Mouse (Mus musculus): Measurements from ENCODE around the gene Ldb3. TPM values are rescaled to one million over a fixed set of nuclear protein-coding genes. Genes with fewer than 3 reads are reported as not detected.
A peak's percentile ranks its signal among the peaks of the same experiment; 100 is the strongest.

The Ldb3 gene
- polyA plus RNA-seq, 1 experiment, result 2.7 TPM

GRCm38 (mm10) chr14:34565711-34566110 is 22.8 kb downstream of the Ldb3 start:
- TF ChIP-seq CTCF (IDR thresholded peaks at IDR 0.05; ENCODE audit: borderline replicate concordance, insufficient read depth, low read length) (no peak), POLR2A (IDR thresholded peaks at IDR 0.05; ENCODE audit: low read depth, low read length) (no peak)
- Histone ChIP-seq H3K4me3 (ENCODE audit: insufficient read depth, low read length) (no peak overlapping the region), H3K27ac (ENCODE audit: insufficient read depth, low read length) (no peak overlapping the region), H3K4me1 (ENCODE audit: control insufficient read depth, insufficient read depth, low read length) (no peaks in the 10 kb centered on the region)

GRCm38 (mm10) chr14:34564646-34565045 is 23.8 kb downstream of the Ldb3 start:
- no peak overlapping the region for H3K27ac ChIP-seq (ENCODE audit: insufficient read depth, low read length)
- H3K4me3 ChIP-seq (ENCODE audit: insufficient read depth, low read length), result no peak overlapping the region
- no peaks in the 10 kb centered on the region for H3K4me1 ChIP-seq (ENCODE audit: control insufficient read depth, insufficient read depth, low read length)
- no peak for TF ChIP-seq CTCF (IDR thresholded peaks at IDR 0.05; ENCODE audit: borderline replicate concordance, insufficient read depth, low read length)
- no peak for TF ChIP-seq POLR2A (IDR thresholded peaks at IDR 0.05; ENCODE audit: low read depth, low read length)

GRCm38 (mm10) chr14:34562393-34562792 is 26.1 kb downstream of the Ldb3 start:
- TF ChIP-seq CTCF (IDR thresholded peaks at IDR 0.05; ENCODE audit: borderline replicate concordance, insufficient read depth, low read length), result no peak
- H3K4me3 ChIP-seq (ENCODE audit: insufficient read depth, low read length), result no peak overlapping the region
- no peak overlapping the region for H3K27ac ChIP-seq (ENCODE audit: insufficient read depth, low read length)
- no peaks in the 10 kb centered on the region for H3K4me1 ChIP-seq (ENCODE audit: control insufficient read depth, insufficient read depth, low read length)

- H3K27ac ChIP-seq (ENCODE audit: insufficient read depth, low read length), result no peak overlapping the region
- H3K4me1 ChIP-seq (ENCODE audit: control insufficient read depth, insufficient read depth, low read length), result no peaks in the 10 kb centered on the region
Measured at GRCm38 (mm10) chr14:34561647-34562046, 26.8 kb downstream of the Ldb3 start.

GRCm38 (mm10) chr14:34558947-34559346 is 29.5 kb downstream of the Ldb3 start:
- TF ChIP-seq CTCF (IDR thresholded peaks at IDR 0.05; ENCODE audit: borderline replicate concordance, insufficient read depth, low read length) (no peak), POLR2A (IDR thresholded peaks at IDR 0.05; ENCODE audit: low read depth, low read length) (no peak)
- 0 out of 2 replicates have a peak, but pooled peaks cover 3% of the 10 kb centered on the region for H3K4me1 ChIP-seq (ENCODE audit: control insufficient read depth, insufficient read depth, low read length)
- no peak overlapping the region for H3K27ac ChIP-seq (ENCODE audit: insufficient read depth, low read length)
- no peak overlapping the region for H3K4me3 ChIP-seq (ENCODE audit: insufficient read depth, low read length)

More at GRCm38 (mm10) chr14:34561647-34562046, 26.8 kb downstream of the Ldb3 start:
- no peak for TF ChIP-seq CTCF (IDR thresholded peaks at IDR 0.05; ENCODE audit: borderline replicate concordance, insufficient read depth, low read length)
- TF ChIP-seq POLR2A (IDR thresholded peaks at IDR 0.05; ENCODE audit: low read depth, low read length), result no peak
- no peak overlapping the region for H3K4me3 ChIP-seq (ENCODE audit: insufficient read depth, low read length)

GRCm38 (mm10) chr14:34555211-34555610 is 33.3 kb downstream of the Ldb3 start:
- H3K27ac ChIP-seq (ENCODE audit: insufficient read depth, low read length), result no peak overlapping the region
- TF ChIP-seq POLR2A (IDR thresholded peaks at IDR 0.05; ENCODE audit: low read depth, low read length) (no peak), CTCF (IDR thresholded peaks at IDR 0.05; ENCODE audit: borderline replicate concordance, insufficient read depth, low read length) (no peak)

GRCm38 (mm10) chr14:34554047-34554446 is 34.4 kb downstream of the Ldb3 start:
- no peak overlapping the region for H3K27ac ChIP-seq (ENCODE audit: insufficient read depth, low read length)
- TF ChIP-seq CTCF (IDR thresholded peaks at IDR 0.05; ENCODE audit: borderline replicate concordance, insufficient read depth, low read length) (no peak), POLR2A (IDR thresholded peaks at IDR 0.05; ENCODE audit: low read depth, low read length) (no peak)
- 0 out of 2 replicates have a peak, but pooled peaks cover 4% of the 10 kb centered on the region for H3K4me1 ChIP-seq (ENCODE audit: control insufficient read depth, insufficient read depth, low read length)
- no peak overlapping the region for H3K4me3 ChIP-seq (ENCODE audit: insufficient read depth, low read length)

More at GRCm38 (mm10) chr14:34555211-34555610, 33.3 kb downstream of the Ldb3 start:
- no peak overlapping the region for H3K4me3 ChIP-seq (ENCODE audit: insufficient read depth, low read length)
- H3K4me1 ChIP-seq (ENCODE audit: control insufficient read depth, insufficient read depth, low read length), result 0 out of 2 replicates have a peak, but pooled peaks cover 4% of the 10 kb centered on the region

- Histone ChIP-seq H3K4me1 (ENCODE audit: control insufficient read depth, insufficient read depth, low read length) (0 out of 2 replicates have a peak, but pooled peaks cover 4% of the 10 kb centered on the region), H3K4me3 (ENCODE audit: insufficient read depth, low read length) (no peak overlapping the region), H3K27ac (ENCODE audit: insufficient read depth, low read length) (no peak overlapping the region)
- no peak for TF ChIP-seq CTCF (IDR thresholded peaks at IDR 0.05; ENCODE audit: borderline replicate concordance, insufficient read depth, low read length)
Measured at GRCm38 (mm10) chr14:34553470-34553869, 35.0 kb downstream of the Ldb3 start.

- no peak overlapping the region for H3K4me3 ChIP-seq (ENCODE audit: insufficient read depth, low read length)
- no peak for TF ChIP-seq POLR2A (IDR thresholded peaks at IDR 0.05; ENCODE audit: low read depth, low read length)
- no peak for TF ChIP-seq CTCF (IDR thresholded peaks at IDR 0.05; ENCODE audit: borderline replicate concordance, insufficient read depth, low read length)
- 0 out of 2 replicates have a peak, but pooled peaks cover 4% of the 10 kb centered on the region for H3K4me1 ChIP-seq (ENCODE audit: control insufficient read depth, insufficient read depth, low read length)
- H3K27ac ChIP-seq (ENCODE audit: insufficient read depth, low read length), result no peak overlapping the region
Measured at GRCm38 (mm10) chr14:34552226-34552625, 36.3 kb downstream of the Ldb3 start.

- Histone ChIP-seq H3K4me1 (ENCODE audit: control insufficient read depth, insufficient read depth, low read length) (peaks cover 3% of the 10 kb centered on the region; the same call in 1 of the 2 replicates), H3K27ac (ENCODE audit: insufficient read depth, low read length) (peak overlapping the region; percentile 80), H3K4me3 (ENCODE audit: insufficient read depth, low read length) (peak overlapping the region; percentile 47)
- TF ChIP-seq CTCF (IDR thresholded peaks at IDR 0.05; ENCODE audit: borderline replicate concordance, insufficient read depth, low read length) (peak; percentile 47; the same call in 1 of the 2 replicates), POLR2A (IDR thresholded peaks at IDR 0.05; ENCODE audit: low read depth, low read length) (peak; percentile 40)
Measured at GRCm38 (mm10) chr14:34549004-34549671, 39.3 kb downstream of the Ldb3 start.

All from embryonic fibroblast, embryonic 13.5 days (primary cell).